Mouse (Mus musculus): Measurements from ENCODE around the gene Spty2d1.

DNA sequence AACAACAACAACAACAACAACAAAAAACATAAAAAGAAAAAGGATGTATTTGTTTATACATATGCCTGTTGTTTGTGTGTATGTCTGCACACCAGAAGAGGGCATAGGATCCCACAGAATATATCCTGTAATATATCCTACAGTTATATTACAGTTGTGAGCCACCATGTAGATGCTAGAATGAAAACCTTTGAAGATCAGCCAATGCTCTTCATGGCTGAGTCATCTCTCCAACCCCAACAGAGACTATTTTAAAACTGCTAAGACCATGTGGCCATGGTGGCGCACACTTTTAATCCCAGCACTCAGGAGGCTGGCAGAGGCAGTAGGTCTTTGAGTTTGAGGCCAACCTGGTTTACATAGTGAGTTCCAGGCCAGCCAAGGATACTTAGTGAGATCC, 19.3 kb upstream of the Spty2d1 start:
- TF ChIP-seq CTCF (conservative IDR thresholded peaks at IDR 0.05; ENCODE audit: low read length) (no peak), NANOG (IDR thresholded peaks at IDR 0.05; ENCODE audit: borderline replicate concordance, low read length) (no peak), POU5F1 (IDR thresholded peaks at IDR 0.05; ENCODE audit: borderline replicate concordance, low read length) (no peak)
